Mouse (Mus musculus): ENCODE results near the gene Plcl2. TPM values are rescaled to one million over a fixed set of nuclear protein-coding genes. Genes with fewer than 3 reads are reported as not detected.

Gene Plcl2
- polyA plus RNA-seq, 1 experiment, result 26.0 TPM

DNA sequence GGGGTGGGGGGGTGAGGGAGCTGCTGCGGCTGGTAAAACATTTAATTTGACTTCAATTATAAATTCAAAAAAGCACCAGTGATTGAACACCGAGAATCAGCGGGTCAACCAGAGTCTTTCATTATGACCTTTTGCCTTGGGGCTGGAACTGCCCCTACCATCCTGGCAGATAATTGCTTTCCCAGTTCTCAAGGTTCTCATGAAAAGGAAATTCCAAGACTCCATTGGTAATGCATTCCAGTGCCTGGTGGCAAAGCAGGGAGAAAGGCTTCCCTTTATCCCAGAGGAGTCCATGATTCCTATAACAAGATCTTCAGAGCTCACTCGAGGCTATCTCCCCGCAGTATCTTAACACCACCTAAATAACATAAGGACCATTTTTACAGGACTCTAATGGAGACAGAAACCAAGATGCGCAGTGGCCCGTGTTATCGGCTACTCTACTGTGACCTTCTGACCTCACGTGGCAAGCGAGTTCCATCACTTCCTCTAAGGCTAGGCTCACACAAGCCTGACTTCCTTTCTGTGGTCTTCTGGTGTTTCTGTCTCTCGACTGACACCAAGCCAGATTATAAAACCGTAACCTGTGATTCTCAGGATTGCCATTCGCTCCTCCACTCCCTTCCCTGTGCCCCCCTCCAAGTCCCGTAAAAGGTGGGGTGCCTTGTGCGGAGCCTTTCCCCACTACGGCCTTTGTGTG is 10.0 kb upstream of the Plcl2 start:
- DNase-seq (ENCODE audit: extremely low spot score in 1 of 2, low spot score in 1 of 2), result no peak

DNA sequence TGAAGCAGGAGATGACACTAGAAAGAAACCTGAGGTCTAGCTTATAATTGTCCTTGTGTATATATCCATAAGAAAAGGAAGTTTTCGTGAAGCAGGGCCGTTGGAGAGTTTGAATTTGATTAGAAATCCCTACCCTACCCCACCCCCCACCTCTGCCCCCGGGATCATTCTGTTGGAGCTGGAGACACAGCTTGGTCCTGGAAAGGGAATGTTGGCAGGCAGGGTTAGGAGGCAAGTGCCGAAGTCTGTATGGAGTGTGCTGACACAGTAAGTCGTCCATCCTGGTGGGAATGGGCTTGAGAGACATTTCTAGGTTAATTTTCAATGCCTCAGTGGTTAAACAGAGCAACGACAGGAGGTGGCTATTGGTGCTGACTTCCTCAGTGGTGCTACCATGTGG is 8.4 kb upstream of the Plcl2 start:
- no peak for DNase-seq (ENCODE audit: extremely low spot score in 1 of 2, low spot score in 1 of 2)

DNA sequence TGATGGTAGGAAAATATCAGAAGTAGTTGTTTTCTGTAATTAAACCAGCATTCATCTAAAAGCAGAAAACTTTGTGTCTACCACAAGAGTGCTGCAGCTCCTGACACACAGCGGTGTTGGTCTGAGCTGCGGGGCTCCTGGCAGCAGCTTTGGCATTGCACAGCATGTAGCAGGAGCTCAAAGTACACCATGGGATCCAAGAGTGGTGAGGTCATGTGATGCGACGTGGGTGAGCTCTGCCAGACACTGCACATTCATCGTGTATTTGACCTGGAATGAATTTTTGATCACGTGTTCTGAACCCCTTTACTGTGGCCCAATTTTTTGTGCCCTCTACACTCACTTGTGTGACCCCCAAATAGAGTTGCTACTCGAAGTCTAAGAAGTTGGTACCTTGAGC is 6.1 kb upstream of the Plcl2 start:
- DNase-seq (ENCODE audit: extremely low spot score in 1 of 2, low spot score in 1 of 2), result no peak

DNA sequence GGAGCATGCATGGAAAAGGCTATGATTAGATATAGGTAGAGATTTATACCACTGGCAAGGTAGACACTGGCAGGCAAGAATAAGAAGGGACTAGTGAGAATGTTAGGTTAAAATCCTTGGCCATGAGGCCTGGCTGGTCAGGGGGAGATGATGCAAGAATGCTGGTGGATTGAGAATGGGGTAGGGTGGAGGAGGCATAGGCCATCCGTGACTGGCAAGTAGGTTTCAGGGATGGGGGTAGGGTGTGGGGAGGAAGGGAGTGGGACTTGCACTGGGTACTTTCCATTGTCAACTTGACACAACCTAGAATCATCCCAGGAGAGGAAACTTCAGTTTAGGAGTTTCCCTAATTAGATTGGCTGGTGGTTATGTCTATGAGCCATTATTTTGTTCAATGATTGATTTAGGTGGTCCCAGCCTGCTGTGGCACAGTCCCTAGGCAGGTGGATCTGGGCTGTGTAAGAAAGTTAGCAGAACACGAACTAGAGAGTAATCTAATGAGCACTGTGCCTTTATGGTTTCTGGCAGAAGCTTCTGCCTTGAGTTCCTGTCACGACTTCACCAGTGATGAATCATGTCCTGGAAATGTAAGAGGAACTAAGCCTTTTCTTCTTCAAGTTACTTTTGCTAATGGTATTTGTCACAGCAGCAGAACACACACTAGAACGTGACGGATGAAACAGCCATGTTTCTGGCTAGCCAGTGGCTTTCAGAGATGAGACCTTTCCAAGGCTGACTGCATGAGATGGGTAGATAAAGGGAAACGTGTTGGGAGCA is 4.9 kb upstream of the Plcl2 start:
- no peak for DNase-seq (ENCODE audit: extremely low spot score in 1 of 2, low spot score in 1 of 2)

DNA sequence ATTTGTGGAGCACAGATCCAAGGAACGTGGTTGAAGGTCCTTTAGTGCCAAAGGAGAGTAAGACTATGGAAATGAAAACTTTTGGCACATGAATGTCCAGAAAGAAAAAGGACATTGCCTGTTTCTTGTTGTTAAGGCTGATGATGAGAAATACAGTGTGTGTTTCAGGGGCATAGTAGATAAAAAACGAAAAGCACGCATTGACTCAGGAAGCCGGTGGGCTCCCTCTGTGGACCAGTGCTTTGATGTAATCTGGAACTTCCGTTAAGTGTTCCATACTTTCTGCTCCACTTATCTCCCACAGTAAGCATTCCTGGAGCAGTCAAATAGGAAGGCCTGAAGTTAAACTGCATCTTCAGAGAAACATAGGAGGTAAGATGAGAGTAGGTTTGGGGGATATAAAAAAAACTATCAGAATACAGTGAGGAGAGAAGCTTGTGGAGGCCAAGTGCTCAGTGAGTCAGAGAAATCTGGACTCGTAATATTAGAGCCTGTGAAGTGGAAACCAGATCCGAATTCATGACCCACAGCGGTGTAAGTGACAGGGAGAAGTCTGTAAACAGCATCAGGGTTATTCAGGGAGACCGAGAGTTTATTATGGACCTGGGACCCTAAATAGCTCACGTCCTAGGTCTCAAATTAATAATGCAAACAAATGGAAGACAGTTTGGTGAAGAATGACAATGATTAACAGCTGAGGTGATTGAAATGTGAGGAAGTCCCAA is 3.1 kb upstream of the Plcl2 start:
- no peak for DNase-seq (ENCODE audit: extremely low spot score in 1 of 2, low spot score in 1 of 2)

DNA sequence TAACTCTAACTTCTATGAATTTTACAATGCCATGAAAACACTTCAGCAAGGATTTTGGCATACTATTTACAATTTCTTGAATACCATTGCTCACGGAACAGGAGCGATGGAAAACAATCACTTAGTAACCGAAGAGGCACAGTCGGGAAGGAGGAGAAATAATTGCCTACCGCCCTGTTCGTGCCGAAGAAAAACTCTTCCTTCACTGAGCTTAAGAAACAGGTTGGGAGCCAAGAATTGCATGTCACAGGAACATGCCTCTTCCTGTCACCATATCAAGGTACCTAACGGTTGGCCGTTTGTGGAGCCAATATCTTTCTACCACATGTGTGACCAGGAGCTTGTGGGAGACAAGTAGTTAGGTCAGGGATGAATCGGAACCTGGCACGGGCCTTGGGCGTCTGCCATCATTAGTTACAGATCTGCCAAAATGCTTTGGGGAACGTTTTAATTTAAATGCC is 2.3 kb upstream of the Plcl2 start:
- no peak for DNase-seq (ENCODE audit: extremely low spot score in 1 of 2, low spot score in 1 of 2)

DNA sequence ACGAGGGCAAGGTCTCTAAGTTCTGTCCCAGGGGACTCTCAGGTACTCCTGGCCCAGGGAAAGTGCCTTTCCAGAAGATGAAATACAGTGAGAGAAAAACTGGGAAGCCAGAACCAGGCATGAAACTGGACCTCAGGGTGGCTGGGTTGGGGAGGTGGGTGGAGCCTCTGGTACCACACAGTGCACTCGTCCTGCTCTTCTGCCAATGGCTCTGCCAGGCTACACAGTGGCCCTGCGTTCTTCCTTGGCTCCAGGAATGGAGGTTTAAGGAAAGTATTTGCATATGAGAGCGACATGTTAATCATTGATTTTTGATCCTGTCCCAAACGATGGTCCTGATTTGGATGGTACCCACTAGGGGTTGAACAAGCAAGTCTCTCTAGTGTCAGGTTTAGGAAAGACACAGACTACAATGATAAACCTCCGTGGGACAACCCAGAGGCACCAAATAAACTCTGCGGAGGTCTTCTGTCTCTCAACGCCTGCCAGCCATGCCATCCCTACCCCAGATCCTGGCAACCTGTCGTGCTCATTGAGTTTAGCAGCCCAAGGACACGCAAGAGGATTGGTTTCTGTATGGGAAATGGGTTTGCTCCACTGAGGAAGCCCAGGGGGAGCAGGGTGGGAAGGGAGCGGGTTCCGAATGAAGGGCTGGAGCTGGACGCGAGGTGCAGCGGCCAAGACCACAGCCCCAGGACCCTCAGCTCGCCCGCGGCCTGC is 988 bp upstream of the Plcl2 start:
- DNase-seq (ENCODE audit: extremely low spot score in 1 of 2, low spot score in 1 of 2), result no peak

DNA sequence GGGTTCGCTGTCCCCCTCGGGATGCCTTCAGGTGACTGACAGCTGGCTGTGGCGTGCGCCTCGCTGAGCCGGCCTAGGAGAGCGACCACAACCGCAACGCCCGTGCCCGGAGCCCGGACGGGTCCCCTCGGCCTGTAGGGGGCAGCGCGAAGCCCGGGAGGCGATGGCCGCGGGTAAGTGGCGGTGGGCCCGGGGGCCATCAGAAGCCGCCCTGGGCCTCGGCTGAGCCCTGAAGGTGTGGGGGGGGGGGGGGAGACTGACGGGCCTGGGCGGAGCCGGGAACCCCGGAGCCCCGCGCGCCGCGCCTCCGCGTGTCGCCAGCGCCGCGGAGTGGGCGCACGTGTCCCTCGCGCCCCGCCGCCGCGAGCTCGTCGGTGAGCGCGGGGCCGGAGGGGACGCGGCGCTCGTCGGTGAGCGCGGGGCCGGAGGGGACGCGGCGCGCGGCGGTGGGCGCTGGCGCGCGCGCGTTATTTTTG is 390 bp upstream of the Plcl2 start:
- peak in 1 of 2 experiments; percentile 62 for DNase-seq (ENCODE audit: extremely low spot score in 1 of 2, low spot score in 1 of 2)

DNA sequence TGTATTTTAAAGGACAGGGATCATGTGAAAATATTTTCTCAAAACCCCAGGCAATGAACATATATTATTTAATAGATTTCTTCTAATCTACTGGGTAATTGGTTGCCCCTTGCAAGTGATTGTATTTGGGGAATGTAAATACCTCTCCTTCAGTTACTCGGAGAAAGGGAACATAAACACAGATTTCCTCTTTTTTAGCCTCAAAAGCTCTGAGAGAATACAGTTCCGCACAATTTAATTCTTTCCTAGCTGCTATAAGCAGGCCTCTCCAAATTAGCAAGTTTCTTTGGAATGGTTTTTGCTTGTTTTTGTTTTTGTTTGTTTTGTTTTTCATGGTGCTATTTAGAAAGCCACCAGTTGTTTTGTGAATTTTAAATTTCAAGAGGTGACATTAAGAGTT is 1.1 kb downstream of the Plcl2 start:
- no peak for DNase-seq (ENCODE audit: extremely low spot score in 1 of 2, low spot score in 1 of 2)

DNA sequence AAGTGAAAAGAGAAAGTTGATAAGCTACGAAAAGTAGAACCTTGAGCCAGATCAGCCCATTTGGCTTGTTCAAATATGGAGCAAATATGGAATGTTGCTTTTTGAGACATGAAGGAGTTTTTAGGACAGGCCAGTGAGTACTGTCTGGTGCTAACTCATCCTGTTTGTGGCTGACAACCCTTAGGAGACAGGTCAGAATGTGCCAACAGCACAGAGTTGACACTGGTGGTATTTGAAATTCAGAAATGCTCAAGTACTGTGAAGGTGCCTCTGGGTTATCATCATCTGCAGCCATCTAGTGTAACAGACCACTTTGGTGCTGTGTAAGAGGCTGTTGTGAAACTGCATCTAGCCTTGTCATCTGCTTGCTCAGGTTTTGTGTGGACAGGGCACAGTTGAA is 1.5 kb downstream of the Plcl2 start:
- DNase-seq (ENCODE audit: extremely low spot score in 1 of 2, low spot score in 1 of 2), result no peak

DNA sequence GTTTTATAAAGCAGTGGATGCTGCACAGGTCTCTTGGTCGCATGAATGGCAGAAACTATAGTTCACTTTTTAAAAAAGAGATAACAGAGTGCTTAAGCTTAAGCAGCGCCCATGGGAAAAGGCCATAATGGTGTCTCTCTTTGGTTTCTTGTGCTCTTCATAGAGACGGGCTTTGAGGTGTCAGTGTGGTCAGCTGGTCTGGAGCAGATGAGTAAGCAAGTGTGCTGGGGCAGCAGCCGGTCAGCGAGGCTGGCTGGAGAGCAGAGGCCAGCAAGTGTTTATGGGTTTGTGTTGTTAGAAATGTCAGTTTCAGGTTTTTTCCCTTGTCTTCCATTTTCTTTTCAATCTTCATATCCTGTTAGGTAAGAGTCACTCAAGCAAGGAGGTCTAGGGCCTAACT is 3.0 kb downstream of the Plcl2 start:
- no peak for DNase-seq (ENCODE audit: extremely low spot score in 1 of 2, low spot score in 1 of 2)

DNA sequence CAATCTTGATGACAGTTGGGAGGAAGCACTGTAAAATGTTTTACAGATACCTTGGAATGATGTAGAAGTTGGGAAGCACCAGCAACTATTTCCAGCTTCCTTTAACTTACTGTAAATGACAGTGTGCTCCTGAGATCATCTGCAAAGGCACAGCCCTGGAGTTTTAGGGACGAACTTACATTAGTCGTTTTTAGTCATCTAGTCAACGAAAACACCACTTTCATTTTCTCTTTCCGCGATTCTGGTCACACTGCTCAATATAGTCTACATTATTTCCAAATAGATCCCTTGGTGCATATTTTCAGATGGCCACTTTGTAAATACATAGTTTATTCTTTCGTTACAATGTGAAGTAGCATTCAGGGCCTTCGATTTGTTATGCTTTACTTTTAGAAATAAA is 3.6 kb downstream of the Plcl2 start:
- no peak for DNase-seq (ENCODE audit: extremely low spot score in 1 of 2, low spot score in 1 of 2)

DNA sequence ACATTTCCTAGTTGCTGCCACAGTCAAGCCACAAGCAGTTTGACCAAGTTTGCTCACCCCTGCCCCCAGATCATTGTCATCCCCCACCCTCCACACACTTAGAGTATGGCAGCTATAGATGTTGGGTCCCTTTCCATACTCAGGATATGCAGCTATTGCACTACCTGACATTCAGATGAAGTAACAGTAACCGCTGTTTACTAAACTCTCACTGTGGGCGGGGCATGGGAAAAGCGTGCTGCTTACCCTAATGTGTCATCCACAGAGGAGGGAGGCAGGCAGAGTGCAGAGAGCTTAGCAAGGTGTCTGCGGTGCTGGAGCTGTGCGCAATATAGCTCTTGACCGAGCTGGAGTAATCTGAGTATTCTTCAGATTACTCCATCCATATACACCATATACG is 4.2 kb downstream of the Plcl2 start:
- DNase-seq (ENCODE audit: extremely low spot score in 1 of 2, low spot score in 1 of 2), result no peak

DNA sequence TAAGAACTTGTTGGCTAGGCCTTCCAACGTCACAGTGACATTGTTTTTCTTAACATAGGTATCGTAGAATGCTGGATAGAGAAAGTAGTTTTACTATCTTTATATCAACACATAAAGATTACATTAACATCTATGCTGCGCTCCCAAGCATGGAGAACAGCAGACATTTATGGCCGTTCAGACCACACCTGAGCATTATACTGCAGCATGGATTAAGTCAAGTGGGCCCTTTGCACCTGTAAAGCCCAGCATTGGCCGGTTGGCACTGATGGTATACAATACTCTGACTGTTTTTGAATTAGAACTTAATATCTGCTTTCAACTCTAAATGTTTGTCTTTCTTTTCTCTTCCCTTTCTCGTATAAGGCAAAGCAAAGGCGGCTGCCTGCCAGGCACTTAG is 4.8 kb downstream of the Plcl2 start:
- no peak for DNase-seq (ENCODE audit: extremely low spot score in 1 of 2, low spot score in 1 of 2)

DNA sequence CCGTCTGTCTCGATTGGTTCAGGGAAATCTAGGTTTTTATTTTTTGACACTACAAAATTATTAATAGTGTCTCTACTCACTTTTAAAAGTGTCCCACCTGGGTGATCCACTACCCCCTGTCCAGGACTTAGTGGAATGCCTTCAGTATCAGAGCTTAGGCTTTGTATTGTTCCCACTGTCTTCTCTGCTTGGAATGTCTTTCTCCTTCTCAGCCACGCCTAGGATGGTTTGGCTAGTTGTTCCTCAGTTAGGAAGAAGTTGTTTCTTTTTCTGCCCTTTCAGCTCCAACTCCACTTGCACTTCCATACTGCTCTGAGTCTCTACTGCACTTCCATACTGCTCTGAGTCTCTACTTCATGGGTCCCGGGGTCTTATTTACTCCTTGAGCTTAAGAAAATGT is 6.7 kb downstream of the Plcl2 start:
- no peak for DNase-seq (ENCODE audit: extremely low spot score in 1 of 2, low spot score in 1 of 2)

DNA sequence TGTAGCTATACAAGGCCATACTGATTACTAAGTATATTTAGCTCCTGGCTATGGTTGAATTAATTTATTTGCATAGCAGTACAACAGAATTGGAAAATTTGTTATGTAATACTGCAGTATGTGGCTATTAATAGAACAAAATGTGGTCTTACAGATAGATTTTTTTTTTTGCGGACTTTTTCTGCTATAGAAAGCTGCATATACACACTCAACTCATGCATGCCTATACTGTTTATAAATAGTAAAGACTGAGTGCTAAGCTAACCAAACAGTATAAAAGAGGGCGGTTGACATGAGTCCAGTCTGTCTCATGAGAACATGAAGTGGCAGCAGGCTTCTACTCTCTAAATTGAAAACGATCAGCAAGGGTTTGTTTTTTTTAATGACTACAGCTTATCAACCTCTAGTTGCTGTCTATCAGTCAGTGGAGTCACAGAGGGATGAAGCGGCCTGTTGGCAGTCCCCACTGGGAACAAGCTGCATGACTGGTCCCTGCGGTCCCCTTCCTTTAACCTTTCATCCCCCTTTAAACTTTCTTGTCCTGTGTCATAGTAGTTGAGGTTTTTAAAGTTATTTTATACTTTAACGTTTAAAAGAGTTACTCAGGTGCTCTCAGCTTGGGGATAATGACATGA is 8.7 kb downstream of the Plcl2 start:
- no peak for DNase-seq (ENCODE audit: extremely low spot score in 1 of 2, low spot score in 1 of 2)

DNA sequence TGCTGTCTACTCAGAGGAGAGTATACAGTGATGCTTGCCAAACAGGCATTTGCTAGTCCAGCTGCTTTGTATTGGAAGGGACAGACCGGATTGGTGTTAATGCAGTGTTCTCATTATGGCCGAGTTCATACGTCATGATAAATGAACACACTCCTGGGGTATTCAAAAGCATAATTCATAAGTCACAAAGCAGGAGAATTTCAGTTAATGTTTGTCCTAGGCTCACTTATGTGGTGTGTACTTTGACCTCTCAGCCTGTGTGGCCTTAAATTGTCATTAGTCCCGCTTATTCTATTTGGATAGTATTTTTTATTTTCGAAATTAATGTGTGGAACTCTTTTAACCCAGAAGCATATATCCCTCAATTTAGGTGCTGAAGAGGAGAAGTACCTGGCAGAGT is 10.4 kb downstream of the Plcl2 start:
- no peak for DNase-seq (ENCODE audit: extremely low spot score in 1 of 2, low spot score in 1 of 2)

DNA sequence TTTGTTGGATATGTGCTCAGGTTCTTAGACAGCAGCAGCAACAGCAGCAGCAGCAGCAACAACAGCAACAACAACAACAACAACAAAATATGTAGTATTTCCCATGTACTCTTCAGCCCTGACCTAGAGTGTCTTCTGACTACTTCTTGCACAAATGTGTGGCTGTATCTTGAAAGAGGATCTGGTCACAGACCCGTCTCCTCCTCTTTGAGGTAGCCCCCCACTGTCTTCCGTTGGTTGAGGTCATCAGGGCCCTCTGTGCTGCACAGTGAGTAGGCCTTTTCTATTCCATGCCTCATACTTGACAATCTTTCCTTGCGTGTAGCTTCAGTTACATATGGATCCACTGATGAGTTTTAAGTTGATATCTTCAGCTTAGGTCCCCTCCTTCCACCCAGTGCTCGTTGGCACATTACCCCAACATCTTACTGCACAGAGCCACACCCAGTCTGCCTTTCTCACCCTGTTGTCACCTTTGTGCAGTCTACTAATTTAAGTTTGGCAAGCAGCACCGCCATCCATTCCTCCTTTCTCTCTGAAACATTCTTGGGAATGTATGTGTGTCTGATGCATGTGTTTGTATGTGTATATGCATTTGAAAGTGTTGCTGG is 13.4 kb downstream of the Plcl2 start:
- DNase-seq (ENCODE audit: extremely low spot score in 1 of 2, low spot score in 1 of 2), result no peak

DNA sequence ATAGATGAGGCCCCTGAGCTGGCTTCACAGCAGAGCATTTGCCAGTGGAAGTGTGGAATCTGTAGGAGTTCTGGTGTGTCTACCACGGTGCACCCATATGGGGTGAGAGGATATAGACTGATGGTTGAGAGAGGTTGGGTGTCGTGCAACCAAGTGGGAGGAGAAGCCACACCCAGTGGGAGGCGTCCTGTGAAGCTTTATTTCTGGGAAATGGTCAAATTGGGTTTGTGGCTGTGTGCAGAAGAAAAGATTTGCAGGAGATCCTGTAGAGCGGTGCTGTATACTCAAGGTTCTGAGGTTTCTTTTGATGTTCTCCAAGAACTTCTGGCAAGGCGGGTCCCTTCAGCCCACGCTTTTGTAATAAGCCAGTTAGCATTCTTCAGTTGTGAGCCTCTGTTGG is 15.8 kb downstream of the Plcl2 start:
- peak; percentile 63 to 75 for DNase-seq (ENCODE audit: extremely low spot score in 1 of 2, low spot score in 1 of 2)

DNA sequence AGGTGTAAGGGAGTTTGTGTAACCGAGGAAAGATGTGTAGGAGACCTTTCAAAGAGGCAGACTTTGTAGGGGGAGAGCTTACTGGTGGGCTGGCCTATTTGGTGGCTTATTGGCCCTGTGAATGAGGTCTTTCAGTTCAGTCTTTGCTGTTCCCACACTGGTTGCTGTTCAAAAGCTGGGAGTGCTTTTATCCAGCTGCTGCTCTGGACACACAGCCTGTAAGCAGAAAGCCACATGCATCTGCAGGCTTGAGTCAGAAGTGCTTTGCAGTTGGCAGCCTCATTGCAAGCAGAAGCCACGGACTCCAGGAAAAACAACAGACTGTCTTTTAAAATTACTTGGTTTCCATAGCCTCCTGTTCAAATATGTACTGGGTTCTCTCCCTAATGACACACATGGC is 16.6 kb downstream of the Plcl2 start:
- no peak for DNase-seq (ENCODE audit: extremely low spot score in 1 of 2, low spot score in 1 of 2)
